ENCODE assay signal across 8 mouse cellular contexts in genomic region chr8:12873357-12874046, GRCm38 (mm10). TPM values are rescaled to one million over a fixed set of nuclear protein-coding genes. Genes with fewer than 3 reads are reported as not detected.
DNase-seq lines count a peak whose midpoint lies in the region; ATAC-seq and TF ChIP-seq lines count a peak whose summit lies in the region.

TSS of gene Mcf2l (plus strand) at chr8:12873806.

- peak within 1 kb of the TSS; percentile 57 for H3K4me3 ChIP-seq in spleen, adult 2 months (ENCODE audit: extremely low read depth, insufficient read depth, insufficient read length)
- H3K4me3 ChIP-seq in limb, embryonic 11.5 days (ENCODE audit: low read depth, low read length), result peak within 1 kb of the TSS; percentile 42
- peak within 1 kb of the TSS; percentile 56 for H3K4me3 ChIP-seq in midbrain, embryonic 11.5 days (ENCODE audit: low read depth, low read length)
- H3K4me3 ChIP-seq in testis, adult 2 months (ENCODE audit: control insufficient read depth, low read depth, low read length), result peak within 1 kb of the TSS; percentile 93

- ATAC-seq in limb, embryonic 11.5 days (ENCODE audit: insufficient number of reproducible peaks, low FRiP score, low TSS enrichment, low read depth), result peak; percentile 74
- peak; percentile 78 for ATAC-seq in midbrain, embryonic 11.5 days (ENCODE audit: low FRiP score)

- TF ChIP-seq POLR2A in spleen, adult 2 months (IDR thresholded peaks at IDR 0.05; ENCODE audit: low read depth, low read length), result no peak
- no peak for TF ChIP-seq POLR2A in testis, adult 2 months (IDR thresholded peaks at IDR 0.05; ENCODE audit: control insufficient read depth, low read depth, low read length)

- TF ChIP-seq CTCF in spleen, adult 2 months (IDR thresholded peaks at IDR 0.05; ENCODE audit: extremely low read depth, insufficient read depth, insufficient read length, insufficient replicate concordance), result no peak
- no peak for TF ChIP-seq CTCF in testis, adult 2 months (IDR thresholded peaks at IDR 0.05; ENCODE audit: control insufficient read depth, insufficient read depth, insufficient replicate concordance, low read depth, low read length)

- peak within 1 kb of the TSS; percentile 35 for H3K9ac ChIP-seq in limb, embryonic 11.5 days (ENCODE audit: low read length)
- peak within 1 kb of the TSS; percentile 77 for H3K9ac ChIP-seq in midbrain, embryonic 11.5 days (ENCODE audit: low read length)

- H3K4me2 ChIP-seq in limb, embryonic 11.5 days (ENCODE audit: low read depth, severe bottlenecking), result peak within 1 kb of the TSS; percentile 75
- H3K4me2 ChIP-seq in midbrain, embryonic 11.5 days, result peak within 1 kb of the TSS; percentile 88

- no peak for DNase-seq in spleen, adult 2 months (ENCODE audit: low read depth in 1 of 2, low spot score in 2 of 2)
- no peak for DNase-seq in spleen, adult 12 weeks (ENCODE audit: low spot score)
- peak; percentile 86 to 87 for DNase-seq in cerebellum, postnatal 10 days
- DNase-seq in gastrocnemius, postnatal 14 days, result peak; percentile 35
- peak; percentile 62 for DNase-seq in induced T-regulatory cell, adult 2 months (ENCODE audit: low read depth)
- DNase-seq in limb, embryonic 11.5 days (ENCODE audit: low spot score), result peak; percentile 84
- peak; percentile 98 for DNase-seq in midbrain, embryonic 11.5 days (ENCODE audit: low spot score, missing footprints)

- intact Hi-C loops in gastrocnemius, postnatal 14 days (cut with DNase I; ENCODE audit: low total_unique reads), result no loop called here

- no peaks in the 10 kb centered on the region for H3K27me3 ChIP-seq in spleen, adult 2 months (ENCODE audit: control insufficient read depth, insufficient read depth, low read length)
- H3K27me3 ChIP-seq in limb, embryonic 11.5 days (ENCODE audit: control insufficient read depth, insufficient read depth, low read length), result peaks cover 12% of the 10 kb centered on the region; the same call in 1 of the 2 replicates
- H3K27me3 ChIP-seq in midbrain, embryonic 11.5 days (ENCODE audit: control insufficient read depth, insufficient read depth, low read length), result no peaks in the 10 kb centered on the region
- H3K27me3 ChIP-seq in testis, adult 2 months (ENCODE audit: control insufficient read depth, insufficient read depth, low read length), result no peaks in the 10 kb centered on the region

- 1% methylated on average over 27 of the region's 30 CpGs for WGBS in spleen, adult 2 months
- WGBS in limb, embryonic 11.5 days, result under 1% methylated on average over 30 of the region's 30 CpGs
- WGBS in midbrain, embryonic 11.5 days, result under 1% methylated on average over 27 of the region's 30 CpGs

- H3K4me1 ChIP-seq in spleen, adult 2 months (ENCODE audit: control insufficient read depth, insufficient read depth, insufficient read length), result peaks cover 5% of the 10 kb centered on the region; the same call in 1 of the 2 replicates
- peaks cover 8% of the 10 kb centered on the region; the same call in 1 of the 2 replicates for H3K4me1 ChIP-seq in limb, embryonic 11.5 days (ENCODE audit: control insufficient read depth, insufficient read depth, low read length)
- peaks cover 42% of the 10 kb centered on the region for H3K4me1 ChIP-seq in midbrain, embryonic 11.5 days (ENCODE audit: control insufficient read depth, insufficient read depth, low read length)
- peaks cover 21% of the 10 kb centered on the region for H3K4me1 ChIP-seq in testis, adult 2 months (ENCODE audit: control insufficient read depth, insufficient read depth, low read length)

- H3K36me3 ChIP-seq in spleen, adult 2 months (ENCODE audit: control insufficient read depth, insufficient read depth, low read length), result no peaks in the 10 kb centered on the region
- no peaks in the 10 kb centered on the region for H3K36me3 ChIP-seq in limb, embryonic 11.5 days (ENCODE audit: control insufficient read depth, insufficient read depth, low read length)
- no peaks in the 10 kb centered on the region for H3K36me3 ChIP-seq in midbrain, embryonic 11.5 days (ENCODE audit: control insufficient read depth, insufficient read depth, low read length)
- no peaks in the 10 kb centered on the region for H3K36me3 ChIP-seq in testis, adult 2 months (ENCODE audit: control insufficient read depth, insufficient read depth, low read length)

- no peak within 1 kb of the TSS for H3K27ac ChIP-seq in spleen, adult 2 months (ENCODE audit: insufficient read depth, low read length)
- no peak within 1 kb of the TSS for H3K27ac ChIP-seq in limb, embryonic 11.5 days (replicated peaks; ENCODE audit: low read depth, low read length)
- peak within 1 kb of the TSS; percentile 35 for H3K27ac ChIP-seq in midbrain, embryonic 11.5 days (ENCODE audit: low read depth, low read length)
- H3K27ac ChIP-seq in testis, adult 2 months (ENCODE audit: control insufficient read depth, insufficient read depth, low read depth, low read length), result peak within 1 kb of the TSS; percentile 87

- H3K9me3 ChIP-seq in limb, embryonic 11.5 days (ENCODE audit: control insufficient read depth, low read length), result no peaks in the 10 kb centered on the region
- H3K9me3 ChIP-seq in midbrain, embryonic 11.5 days (ENCODE audit: control insufficient read depth, low read length), result no peaks in the 10 kb centered on the region

RNA-seq across cellular contexts. Expression of gene Mcf2l, which starts in this region (rescaled TPM):
- 2.7 and 2.9 TPM in 2 replicates for polyA plus RNA-seq in spleen, adult 2 months (2012; rRNA removed)
- 10 to 100 TPM; 23.7 to 57.8 TPM for total RNA-seq in gastrocnemius, postnatal 14 days (2021)
- 9.4 and 9.7 TPM in 2 replicates for polyA plus RNA-seq in limb, embryonic 11.5 days (2014; fragmentation: Nextera tagmentation; extraction: Ambion mirVana)
- 44.2 and 46.0 TPM in 2 replicates for polyA plus RNA-seq in midbrain, embryonic 11.5 days (2014; fragmentation: Nextera tagmentation; extraction: Ambion mirVana)
- polyA plus RNA-seq in testis, adult 2 months (2012; rRNA removed), result 8.4 and 8.9 TPM in 2 replicates

Comparison
In these comparisons a context has a peak if more than half of its experiments do, and no peak if none do; other contexts are left out.
1. DNase-seq: peak in cerebellum, postnatal 10 days (2 of 2), gastrocnemius, postnatal 14 days (single experiment), induced T-regulatory cell, adult 2 months (single experiment), limb, embryonic 11.5 days (single experiment) and midbrain, embryonic 11.5 days (single experiment); none in spleen, adult 2 months (0 of 2) and spleen, adult 12 weeks (single experiment).
2. H3K27ac ChIP-seq: peak in midbrain, embryonic 11.5 days (single experiment) and testis, adult 2 months (single experiment); none in spleen, adult 2 months (single experiment) and limb, embryonic 11.5 days (single experiment).
3. H3K4me3 ChIP-seq: peak in every context shown above with its lines; median percentile 93 in testis, adult 2 months; 57 in spleen, adult 2 months; 56 in midbrain, embryonic 11.5 days; 42 in limb, embryonic 11.5 days.